Mouse (Mus musculus): ENCODE data around the gene Ikzf3. TPM values are rescaled to one million over a fixed set of nuclear protein-coding genes. Genes with fewer than 3 reads are reported as not detected.

Gene Ikzf3
- polyA plus RNA-seq, 2 experiments, result 0.23 to 0.45 TPM

GRCm38 (mm10) chr11:98487526-98488040 is 58.2 kb downstream of the Ikzf3 start:
- no peaks in the 10 kb centered on the region for H3K4me1 ChIP-seq (ENCODE audit: control insufficient read depth, insufficient read depth, low read length)
- H3K27ac ChIP-seq (replicated peaks; ENCODE audit: low read depth, low read length), result no peak overlapping the region
- ATAC-seq (ENCODE audit: low FRiP score, low read depth) (no peak), DNase-seq (ENCODE audit: low spot score) (no peak)
- H3K9me3 ChIP-seq (ENCODE audit: control insufficient read depth, low read length), result no peaks in the 10 kb centered on the region
- TF ChIP-seq POLR2A (IDR thresholded peaks at IDR 0.05; ENCODE audit: borderline replicate concordance, extremely low read depth, insufficient read depth, insufficient read length), result no peak
- H3K27me3 ChIP-seq (ENCODE audit: control insufficient read depth, insufficient read depth, low read length), result no peaks in the 10 kb centered on the region
- no peak overlapping the region for H3K4me3 ChIP-seq (replicated peaks; ENCODE audit: low read length)
- no peak overlapping the region for H3K9ac ChIP-seq (ENCODE audit: low read depth, low read length, severe bottlenecking)
- WGBS, result 76% methylated on average over 5 of the region's 5 CpGs
- H3K36me3 ChIP-seq (ENCODE audit: control insufficient read depth, insufficient read depth, low read length), result no peaks in the 10 kb centered on the region
- H3K4me2 ChIP-seq (replicated peaks; ENCODE audit: low read depth, low read length, severe bottlenecking), result no peak overlapping the region

- DNase-seq (ENCODE audit: low spot score) (no peak), ATAC-seq (ENCODE audit: low FRiP score, low read depth) (no peak)
- no peaks in the 10 kb centered on the region for H3K36me3 ChIP-seq (ENCODE audit: control insufficient read depth, insufficient read depth, low read length)
- no peaks in the 10 kb centered on the region for H3K4me1 ChIP-seq (ENCODE audit: control insufficient read depth, insufficient read depth, low read length)
- H3K9ac ChIP-seq (ENCODE audit: low read depth, low read length, severe bottlenecking), result no peak overlapping the region
- TF ChIP-seq POLR2A (IDR thresholded peaks at IDR 0.05; ENCODE audit: borderline replicate concordance, extremely low read depth, insufficient read depth, insufficient read length), result no peak
- WGBS, result 96% methylated on average over 2 of the region's 2 CpGs
- no peaks in the 10 kb centered on the region for H3K9me3 ChIP-seq (ENCODE audit: control insufficient read depth, low read length)
- H3K27ac ChIP-seq (replicated peaks; ENCODE audit: low read depth, low read length), result no peak overlapping the region
- H3K4me3 ChIP-seq (replicated peaks; ENCODE audit: low read length), result no peak overlapping the region
- no peak overlapping the region for H3K4me2 ChIP-seq (replicated peaks; ENCODE audit: low read depth, low read length, severe bottlenecking)
- no peaks in the 10 kb centered on the region for H3K27me3 ChIP-seq (ENCODE audit: control insufficient read depth, insufficient read depth, low read length)
Measured at GRCm38 (mm10) chr11:98485749-98486148, 60.1 kb downstream of the Ikzf3 start.

GRCm38 (mm10) chr11:98482067-98482466 is 63.8 kb downstream of the Ikzf3 start:
- no peak for ATAC-seq (ENCODE audit: low FRiP score, low read depth)
- DNase-seq (ENCODE audit: low spot score), result no peak
- WGBS, result 79% methylated on average over 10 of the region's 10 CpGs
- H3K27me3 ChIP-seq (ENCODE audit: control insufficient read depth, insufficient read depth, low read length), result no peaks in the 10 kb centered on the region
- H3K4me3 ChIP-seq (replicated peaks; ENCODE audit: low read length), result no peak overlapping the region
- H3K27ac ChIP-seq (replicated peaks; ENCODE audit: low read depth, low read length), result no peak overlapping the region
- no peaks in the 10 kb centered on the region for H3K36me3 ChIP-seq (ENCODE audit: control insufficient read depth, insufficient read depth, low read length)
- no peaks in the 10 kb centered on the region for H3K4me1 ChIP-seq (ENCODE audit: control insufficient read depth, insufficient read depth, low read length)
- no peak overlapping the region for H3K4me2 ChIP-seq (replicated peaks; ENCODE audit: low read depth, low read length, severe bottlenecking)
- H3K9ac ChIP-seq (ENCODE audit: low read depth, low read length, severe bottlenecking), result no peak overlapping the region
- TF ChIP-seq POLR2A (IDR thresholded peaks at IDR 0.05; ENCODE audit: borderline replicate concordance, extremely low read depth, insufficient read depth, insufficient read length), result no peak
- no peaks in the 10 kb centered on the region for H3K9me3 ChIP-seq (ENCODE audit: control insufficient read depth, low read length)

GRCm38 (mm10) chr11:98481231-98481630 is 64.6 kb downstream of the Ikzf3 start:
- 56% methylated on average over 6 of the region's 6 CpGs for WGBS
- no peaks in the 10 kb centered on the region for H3K27me3 ChIP-seq (ENCODE audit: control insufficient read depth, insufficient read depth, low read length)
- no peak overlapping the region for H3K27ac ChIP-seq (replicated peaks; ENCODE audit: low read depth, low read length)
- no peaks in the 10 kb centered on the region for H3K36me3 ChIP-seq (ENCODE audit: control insufficient read depth, insufficient read depth, low read length)
- H3K9ac ChIP-seq (ENCODE audit: low read depth, low read length, severe bottlenecking), result no peak overlapping the region
- DNase-seq (ENCODE audit: low spot score) (no peak), ATAC-seq (ENCODE audit: low FRiP score, low read depth) (no peak)
- no peaks in the 10 kb centered on the region for H3K4me1 ChIP-seq (ENCODE audit: control insufficient read depth, insufficient read depth, low read length)
- H3K4me3 ChIP-seq (replicated peaks; ENCODE audit: low read length), result no peak overlapping the region
- no peak overlapping the region for H3K4me2 ChIP-seq (replicated peaks; ENCODE audit: low read depth, low read length, severe bottlenecking)
- TF ChIP-seq POLR2A (IDR thresholded peaks at IDR 0.05; ENCODE audit: borderline replicate concordance, extremely low read depth, insufficient read depth, insufficient read length), result no peak
- no peaks in the 10 kb centered on the region for H3K9me3 ChIP-seq (ENCODE audit: control insufficient read depth, low read length)

GRCm38 (mm10) chr11:98479940-98480497 is 65.8 kb downstream of the Ikzf3 start:
- Histone ChIP-seq H3K9ac (ENCODE audit: low read depth, low read length, severe bottlenecking) (no peak overlapping the region), H3K9me3 (ENCODE audit: control insufficient read depth, low read length) (no peaks in the 10 kb centered on the region), H3K4me3 (replicated peaks; ENCODE audit: low read length) (no peak overlapping the region), H3K36me3 (ENCODE audit: control insufficient read depth, insufficient read depth, low read length) (no peaks in the 10 kb centered on the region), H3K27me3 (ENCODE audit: control insufficient read depth, insufficient read depth, low read length) (no peaks in the 10 kb centered on the region), H3K27ac (replicated peaks; ENCODE audit: low read depth, low read length) (no peak overlapping the region), H3K4me2 (replicated peaks; ENCODE audit: low read depth, low read length, severe bottlenecking) (no peak overlapping the region), H3K4me1 (ENCODE audit: control insufficient read depth, insufficient read depth, low read length) (no peaks in the 10 kb centered on the region)
- ATAC-seq (ENCODE audit: low FRiP score, low read depth) (no peak), DNase-seq (ENCODE audit: low spot score) (no peak)
- TF ChIP-seq POLR2A (IDR thresholded peaks at IDR 0.05; ENCODE audit: borderline replicate concordance, extremely low read depth, insufficient read depth, insufficient read length), result no peak
- 86% methylated on average over 12 of the region's 12 CpGs for WGBS
